Mouse (Mus musculus) hindbrain, embryonic 16.5 days (tissue): ENCODE measurements at regions not wholly inside any gene's neighbourhood (a gene's known extent, or its start where the extent isn't known, plus 50 kb on each side); places are given as distances from the start of the nearest gene placed in this dataset.

Experiments
- ATAC-seq: fragments of 200-750 bp; cut with Nextera tagmentation; 2 replicates; pipeline ENCODE4 v1.8.0; 2017; ENCODE audit warnings: moderate TSS enrichment, moderate library complexity
- H3K27ac ChIP-seq: fragments of 300-500 bp; sonication (generic); 2 replicates; pipeline ENCODE4 v1.5.1; 2014; ENCODE audit warnings: low read depth, mild to moderate bottlenecking, control low read depth, low read length, moderate library complexity
- H3K27me3 ChIP-seq: fragments of 300-500 bp; sonication (generic); replicated peaks from 2 replicates; pipeline ENCODE4 v1.6.1; 2014; ENCODE audit warnings: low read length; ENCODE audit not compliant: control insufficient read depth, insufficient read depth
- H3K36me3 ChIP-seq: fragments of 300-500 bp; sonication (generic); 2 replicates; pipeline ENCODE4 v1.6.1; 2014; ENCODE audit warnings: mild to moderate bottlenecking, low read length, moderate library complexity, mixed read lengths; ENCODE audit not compliant: control insufficient read depth, insufficient read depth
- H3K4me1 ChIP-seq: fragments of 300-500 bp; sonication (generic); 2 replicates; pipeline ENCODE4 v1.6.1; 2014; ENCODE audit warnings: low read depth, low read length; ENCODE audit not compliant: control insufficient read depth, insufficient read depth
- H3K4me2 ChIP-seq: fragments of 300-500 bp; sonication (generic); 2 replicates; pipeline ENCODE4 v1.6.1; 2014; ENCODE audit warnings: mild to moderate bottlenecking, low read length, control low read depth, moderate library complexity
- H3K4me3 ChIP-seq: fragments of 300-500 bp; sonication (generic); 2 replicates; pipeline ENCODE4 v1.5.1; 2014; ENCODE audit warnings: mild to moderate bottlenecking, low read length, control low read depth, moderate library complexity
- H3K9ac ChIP-seq: fragments of 300-500 bp; sonication (generic); 2 replicates; pipeline ENCODE4 v1.6.1; 2014; ENCODE audit warnings: low read depth, mild to moderate bottlenecking, control low read depth, low read length, moderate library complexity
- H3K9me3 ChIP-seq: fragments of 300-500 bp; sonication (generic); 2 replicates; pipeline ENCODE4 v1.6.1; 2014; ENCODE audit warnings: mild to moderate bottlenecking, low read length, moderate library complexity; ENCODE audit not compliant: control insufficient read depth
- WGBS: fragments of 180-500 bp; shearing (Covaris S2); extraction: QIAGEN DNeasy Blood & Tissue Kit; methylation state at CpG from one replicate; pipeline ENCODE4 v1.1.7; 2014; 5-methylcytosine and 5-hydroxymethylcytosine counted together

DNA sequence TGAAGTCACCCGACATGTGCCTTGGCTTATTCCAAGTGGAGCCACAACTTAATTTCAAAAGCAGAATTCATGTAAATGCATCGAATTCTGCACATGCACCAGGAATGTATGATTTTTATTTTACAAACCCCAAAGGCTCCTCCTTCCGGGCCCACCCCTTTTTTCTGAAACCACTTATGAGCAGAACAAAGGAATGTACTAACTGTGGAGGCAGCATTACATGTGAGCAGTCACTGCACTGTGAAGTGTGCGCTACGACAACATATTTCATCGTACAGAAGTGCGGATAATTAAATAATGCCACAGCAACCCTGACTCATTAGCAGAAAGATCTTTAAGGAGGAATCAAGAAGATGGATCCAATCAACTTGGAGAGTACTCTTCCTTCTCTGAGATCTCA is 424.8 kb upstream of the Ubash3b start:
- H3K9me3 ChIP-seq: no peaks in the 10 kb centered on the region
- H3K4me2 ChIP-seq: peak overlapping the region; percentile 82
- peak overlapping the region; percentile 79 for H3K9ac ChIP-seq
- H3K4me3 ChIP-seq: peak overlapping the region; percentile 45
- 21% methylated on average over 7 of the region's 7 CpGs for WGBS
- peaks cover 8% of the 10 kb centered on the region for H3K36me3 ChIP-seq
- ATAC-seq: peak; percentile 65
- peak overlapping the region; percentile 94 for H3K27ac ChIP-seq
- no peaks in the 10 kb centered on the region for H3K27me3 ChIP-seq
- H3K4me1 ChIP-seq: peaks cover 27% of the 10 kb centered on the region

- H3K4me2 ChIP-seq: peak overlapping the region; percentile 82
- peak overlapping the region; percentile 45 for H3K4me3 ChIP-seq
- 10% methylated on average over 5 of the region's 5 CpGs for WGBS
- no peaks in the 10 kb centered on the region for H3K27me3 ChIP-seq
- ATAC-seq: no peak
- peak overlapping the region; percentile 79 for H3K9ac ChIP-seq
- H3K36me3 ChIP-seq: peaks cover 3% of the 10 kb centered on the region; the same call in 1 of the 2 replicates
- H3K9me3 ChIP-seq: no peaks in the 10 kb centered on the region
- H3K4me1 ChIP-seq: peaks cover 25% of the 10 kb centered on the region
- peak overlapping the region; percentile 94 for H3K27ac ChIP-seq
These were observed 424.3 kb upstream of the Ubash3b start for GRCm38 (mm10) chr9:41585771-41586170.

DNA sequence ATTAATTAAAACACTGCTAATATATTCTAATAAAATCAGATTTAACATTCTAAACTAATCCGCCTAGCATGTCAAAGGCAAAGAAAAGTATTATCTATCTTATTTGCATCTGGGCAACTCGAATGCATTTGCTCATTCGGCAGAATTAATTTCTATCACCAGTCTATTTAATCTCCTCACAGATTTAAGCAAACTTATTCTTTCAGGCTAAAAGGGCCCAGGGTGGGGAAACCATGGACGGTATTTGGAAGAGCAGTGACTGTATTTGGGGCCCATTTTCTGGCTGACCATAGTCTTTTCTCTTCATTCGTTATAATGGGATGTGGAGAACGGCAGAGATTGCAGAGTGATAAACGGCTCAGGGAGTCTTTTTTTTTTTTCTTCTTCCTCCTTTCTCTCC is 423.5 kb upstream of the Ubash3b start:
- Histone ChIP-seq H3K36me3 (no peaks in the 10 kb centered on the region; the same call in 1 of the 2 replicates), H3K9me3 (no peaks in the 10 kb centered on the region), H3K4me2 (peak overlapping the region; percentile 58), H3K27me3 (no peaks in the 10 kb centered on the region), H3K4me3 (peak overlapping the region; percentile 48), H3K4me1 (peaks cover 17% of the 10 kb centered on the region), H3K27ac (peak overlapping the region; percentile 90), H3K9ac (peak overlapping the region; percentile 75)
- 10% methylated on average over 7 of the region's 7 CpGs for WGBS
- no peak for ATAC-seq

DNA sequence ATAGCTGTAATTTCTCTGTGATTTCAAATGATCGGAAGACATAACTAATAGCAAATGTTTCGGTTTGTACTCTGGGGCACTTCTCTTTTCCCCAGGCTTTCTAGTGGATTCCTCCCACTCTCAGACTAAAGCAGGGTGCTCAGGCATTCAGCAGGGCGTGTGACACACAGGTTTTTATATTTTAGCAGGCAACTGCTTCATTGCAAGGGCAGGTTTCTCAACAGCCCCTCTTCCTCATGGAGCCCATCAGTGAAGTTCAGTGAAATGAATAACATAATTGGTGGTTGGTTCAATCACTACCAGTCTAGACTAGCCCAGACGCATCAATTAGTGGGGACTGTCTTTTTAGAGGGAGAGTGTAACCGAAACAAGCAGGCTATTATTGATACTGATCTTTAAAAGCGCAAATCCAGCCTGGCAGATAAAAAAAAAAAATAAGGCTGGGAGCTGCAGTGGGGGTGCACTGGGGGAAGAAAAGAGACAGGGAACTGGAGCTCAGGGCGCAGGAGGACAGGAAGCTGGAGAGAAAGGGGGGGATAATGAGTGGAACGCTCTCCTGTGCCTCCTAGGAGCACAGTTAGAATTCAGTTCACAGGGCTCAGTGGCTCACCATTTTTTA is 422.3 kb upstream of the Ubash3b start:
- peak overlapping the region; percentile 95 for H3K27ac ChIP-seq
- 6% methylated on average over 8 of the region's 8 CpGs for WGBS
- peaks cover 5% of the 10 kb centered on the region for H3K4me1 ChIP-seq
- H3K4me3 ChIP-seq: peak overlapping the region; percentile 64
- no peaks in the 10 kb centered on the region for H3K36me3 ChIP-seq
- no peak for ATAC-seq
- H3K4me2 ChIP-seq: peak overlapping the region; percentile 54
- no peaks in the 10 kb centered on the region for H3K9me3 ChIP-seq
- no peaks in the 10 kb centered on the region for H3K27me3 ChIP-seq
- peak overlapping the region; percentile 82 for H3K9ac ChIP-seq

GRCm38 (mm10) chr9:41583276-41583675 is 421.8 kb upstream of the Ubash3b start:
- peak overlapping the region; percentile 64 for H3K4me3 ChIP-seq
- WGBS: 13% methylated on average over 8 of the region's 8 CpGs
- peak overlapping the region; percentile 95 for H3K27ac ChIP-seq
- H3K9ac ChIP-seq: peak overlapping the region; percentile 82
- H3K9me3 ChIP-seq: no peaks in the 10 kb centered on the region
- no peaks in the 10 kb centered on the region for H3K36me3 ChIP-seq
- H3K4me2 ChIP-seq: peak overlapping the region; percentile 54
- ATAC-seq: no peak
- H3K27me3 ChIP-seq: no peaks in the 10 kb centered on the region
- H3K4me1 ChIP-seq: no peaks in the 10 kb centered on the region; the same call in none of the 2 replicates

DNA sequence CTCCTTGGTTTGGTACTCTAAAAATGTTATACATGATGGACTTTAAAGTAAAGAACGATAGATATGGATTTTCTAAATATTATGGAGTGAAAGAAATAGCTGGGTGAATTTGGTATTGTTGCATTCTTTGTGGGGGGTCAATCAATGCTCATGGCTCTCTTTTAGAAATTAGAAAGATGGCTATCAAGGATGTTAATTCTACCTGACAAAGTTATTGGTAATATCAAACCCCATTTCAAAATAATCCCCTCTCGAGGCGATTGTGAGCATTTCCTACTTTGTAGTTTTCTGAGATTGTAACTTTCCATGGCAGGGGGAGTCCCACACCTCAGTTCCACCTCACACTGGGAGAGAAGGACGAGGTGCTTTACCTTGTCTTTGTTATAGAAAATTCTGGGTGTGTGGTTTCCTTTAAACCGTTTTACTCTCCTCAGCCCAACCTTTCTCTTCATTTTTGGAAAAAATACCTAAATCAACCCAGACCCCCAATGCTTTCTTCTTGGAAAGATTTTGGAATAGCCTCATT is 421.3 kb upstream of the Ubash3b start:
- peaks cover 2% of the 10 kb centered on the region; the same call in 1 of the 2 replicates for H3K4me1 ChIP-seq
- ATAC-seq: no peak
- no peaks in the 10 kb centered on the region for H3K9me3 ChIP-seq
- peak overlapping the region; percentile 82 for H3K9ac ChIP-seq
- WGBS: 10% methylated on average over 5 of the region's 5 CpGs
- no peaks in the 10 kb centered on the region for H3K36me3 ChIP-seq
- peak overlapping the region; percentile 64 for H3K4me3 ChIP-seq
- H3K27me3 ChIP-seq: no peaks in the 10 kb centered on the region
- H3K27ac ChIP-seq: peak overlapping the region; percentile 95
- peak overlapping the region; percentile 54 for H3K4me2 ChIP-seq

DNA sequence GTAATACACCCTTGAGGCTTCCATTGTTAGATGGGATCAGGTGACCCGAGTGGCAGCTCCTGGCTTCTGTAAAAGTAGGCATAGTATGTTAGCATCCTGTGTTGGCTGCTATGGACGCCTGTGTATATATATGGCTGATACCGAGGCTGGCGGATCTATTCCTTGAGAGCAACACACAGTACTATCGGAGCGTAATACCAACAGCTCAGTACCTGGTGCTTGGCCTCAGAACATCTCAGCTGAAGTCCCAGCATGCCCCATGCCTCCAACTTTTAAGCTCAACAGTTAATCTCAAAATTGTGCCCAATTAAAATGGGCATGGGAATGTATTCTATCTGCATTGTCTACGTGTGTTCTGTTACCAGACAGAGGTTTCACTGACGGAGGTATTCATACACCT is 420.7 kb upstream of the Ubash3b start:
- Histone ChIP-seq H3K27ac (peak overlapping the region; percentile 95), H3K9ac (peak overlapping the region; percentile 86), H3K36me3 (no peaks in the 10 kb centered on the region), H3K4me3 (peak overlapping the region; percentile 64), H3K4me2 (peak overlapping the region; percentile 39), H3K4me1 (peaks cover 6% of the 10 kb centered on the region; the same call in 1 of the 2 replicates), H3K9me3 (no peaks in the 10 kb centered on the region), H3K27me3 (no peaks in the 10 kb centered on the region)
- WGBS: 9% methylated on average over 8 of the region's 8 CpGs
- ATAC-seq: no peak

GRCm38 (mm10) chr9:41581741-41582140 is 420.2 kb upstream of the Ubash3b start:
- peak overlapping the region; percentile 39 for H3K4me2 ChIP-seq
- H3K9ac ChIP-seq: peak overlapping the region; percentile 86
- WGBS: 4% methylated on average over 9 of the region's 9 CpGs
- no peaks in the 10 kb centered on the region for H3K27me3 ChIP-seq
- peaks cover 10% of the 10 kb centered on the region; the same call in 1 of the 2 replicates for H3K4me1 ChIP-seq
- no peaks in the 10 kb centered on the region for H3K9me3 ChIP-seq
- H3K4me3 ChIP-seq: peak overlapping the region; percentile 64
- ATAC-seq: no peak
- H3K36me3 ChIP-seq: no peaks in the 10 kb centered on the region
- peak overlapping the region; percentile 95 for H3K27ac ChIP-seq

- H3K4me3 ChIP-seq: peak overlapping the region; percentile 64
- ATAC-seq: 0 out of 2 replicates have a peak, but pooled peaks have one; percentile 21
- peaks cover 14% of the 10 kb centered on the region for H3K4me1 ChIP-seq
- H3K9me3 ChIP-seq: no peaks in the 10 kb centered on the region
- peak overlapping the region; percentile 54 for H3K4me2 ChIP-seq
- H3K27me3 ChIP-seq: no peaks in the 10 kb centered on the region
- H3K9ac ChIP-seq: peak overlapping the region; percentile 86
- peak overlapping the region; percentile 95 for H3K27ac ChIP-seq
- WGBS: 1% methylated on average over 14 of the region's 14 CpGs
- no peaks in the 10 kb centered on the region for H3K36me3 ChIP-seq
These were observed 419.7 kb upstream of the Ubash3b start for GRCm38 (mm10) chr9:41581152-41581551.
